Mouse (Mus musculus) C2C12 (cell line): Measurements from ENCODE around the gene Faim2. TPM values are rescaled to one million over a fixed set of nuclear protein-coding genes. Genes with fewer than 3 reads are reported as not detected.

ENCODE experiments used
- H3K27me3 ChIP-seq: one replicate; pipeline ENCODE4 v1.6.1; 2011; ENCODE audit not compliant: control insufficient read depth, insufficient read depth, insufficient read length
- H3K36me3 ChIP-seq: one replicate; pipeline ENCODE4 v1.6.1; 2011; ENCODE audit not compliant: control insufficient read depth, insufficient read depth
- H3K4me3 ChIP-seq: one replicate; pipeline ENCODE4 v1.5.1; 2011; ENCODE audit warnings: mild to moderate bottlenecking, control low read depth; ENCODE audit not compliant: poor library complexity, insufficient read depth, severe bottlenecking
- H3K79me2 ChIP-seq: one replicate; pipeline ENCODE4 v1.6.1; 2011; ENCODE audit not compliant: control insufficient read depth, insufficient read depth
- H3K79me3 ChIP-seq: one replicate; pipeline ENCODE4 v1.6.1; 2011; ENCODE audit warnings: low read depth, control low read depth
- H3ac ChIP-seq: one replicate; pipeline ENCODE3; 2011; ENCODE audit warnings: low read depth; ENCODE audit not compliant: control insufficient read depth, insufficient read length
- CEBPB ChIP-seq: IDR thresholded peaks from one replicate; pipeline ENCODE4 v1.6.1; 2011; ENCODE audit warnings: low read depth, mild to moderate bottlenecking, control low read depth, moderate library complexity
- CTCF ChIP-seq: IDR thresholded peaks from one replicate; pipeline ENCODE4 v1.5.1; 2011; ENCODE audit not compliant: control insufficient read depth, insufficient read depth, insufficient read length
- FOSL1 ChIP-seq: IDR thresholded peaks from one replicate; pipeline ENCODE4 v1.8.0; 2011; ENCODE audit warnings: mild to moderate bottlenecking, low read length; ENCODE audit not compliant: poor library complexity, insufficient read depth, severe bottlenecking
- MAX ChIP-seq: IDR thresholded peaks from one replicate; pipeline ENCODE4 v1.6.1; 2011; ENCODE audit warnings: mild to moderate bottlenecking, control low read depth
- MYOD1 ChIP-seq: IDR thresholded peaks from one replicate; pipeline ENCODE4 v1.6.1; 2011; ENCODE audit warnings: low read depth; ENCODE audit not compliant: control insufficient read depth, insufficient read length
- MYOG ChIP-seq: IDR thresholded peaks from one replicate; pipeline ENCODE4 v1.6.1; 2011; ENCODE audit not compliant: control insufficient read depth, insufficient read length; ENCODE audit errors: extremely low read depth
- USF1 ChIP-seq: IDR thresholded peaks from one replicate; pipeline ENCODE4 v1.6.1; 2011; ENCODE audit warnings: low read depth, mild to moderate bottlenecking, control low read depth, moderate library complexity
- long read RNA-seq, 2 experiments: library from polyadenylated mRNA; unstranded; transcript quantifications; one replicate each; pipeline ENCODE4 v2.0.0; 2019 to 2020
- polyA plus RNA-seq: library from polyadenylated mRNA; unstranded; fragments of >200 nt; fragmentation: generic; extraction: Trizol; gene quantifications from one replicate; pipeline ENCODE4 v1.2.1, GENCODE M21; 2012; ENCODE audit warnings: missing spikeins

Gene Faim2
- 0.68 TPM for polyA plus RNA-seq
- long read RNA-seq, experiment 1, full-length matches to known transcripts = 2 of 2 reads
- long read RNA-seq, experiment 1, partial matches to known transcripts = 0 of 2 reads
- long read RNA-seq, experiment 1, other reads (novel, unspliced or antisense) = 0 of 2 reads
- long read RNA-seq, experiment 2, partial matches to known transcripts = 1 of 1 reads
- long read RNA-seq, experiment 2, other reads (novel, unspliced or antisense) = 0 of 1 reads

DNA sequence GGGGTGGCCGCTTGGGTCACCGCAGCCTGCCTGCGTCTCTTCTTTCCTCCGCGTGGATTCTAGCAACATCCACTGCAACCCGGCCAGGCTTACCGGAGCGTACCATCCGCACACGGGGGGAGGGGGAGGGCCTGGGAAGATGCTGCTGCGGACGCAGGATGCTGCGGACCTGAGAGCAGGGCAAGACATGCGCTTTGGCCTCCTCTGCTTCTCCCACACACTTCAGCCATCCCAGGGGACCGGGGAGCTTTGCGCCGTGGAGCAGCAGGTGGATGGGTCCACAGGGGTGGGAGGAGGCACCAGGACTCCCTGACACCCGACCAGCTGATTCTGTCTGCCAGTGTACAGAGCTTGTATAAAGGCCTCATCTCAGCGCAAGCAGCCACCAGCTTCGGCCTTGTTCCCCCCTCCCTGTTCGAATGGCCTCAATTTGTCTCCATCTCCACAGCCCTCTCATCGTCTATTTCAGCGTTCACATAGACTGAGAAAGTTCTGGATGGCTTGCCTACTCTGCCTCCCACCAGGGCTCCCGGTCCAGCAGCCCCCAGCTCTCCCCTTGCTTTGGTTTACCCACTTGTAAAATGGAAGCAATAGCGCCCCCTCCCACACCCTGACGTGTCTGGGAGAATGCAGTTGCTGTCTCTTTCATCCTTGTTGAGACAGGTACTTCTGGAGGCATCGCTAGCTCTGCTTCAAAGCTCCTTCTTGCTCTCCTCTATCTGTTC, at the start of gene Faim2:
Faim2 (minus strand) TSS at position 537 of the 725 bp plus-strand sequence.
- no peaks in the 10 kb centered on the region for H3K79me3 ChIP-seq
- no peaks in the 10 kb centered on the region for H3K79me2 ChIP-seq
- no peaks in the 10 kb centered on the region for H3K36me3 ChIP-seq
- TF ChIP-seq MYOD1 (no peak), USF1 (no peak)
- H3K4me3 ChIP-seq = no peak within 1 kb of the TSS
- H3ac ChIP-seq = no peak within 1 kb of the TSS
- H3K27me3 ChIP-seq = no peaks in the 10 kb centered on the region

- no peaks in the 10 kb centered on the region for H3K79me2 ChIP-seq
- H3K27me3 ChIP-seq = no peaks in the 10 kb centered on the region
- H3K4me3 ChIP-seq = no peak overlapping the region
- H3ac ChIP-seq = no peak overlapping the region
- no peak for TF ChIP-seq USF1
- no peaks in the 10 kb centered on the region for H3K79me3 ChIP-seq
- no peaks in the 10 kb centered on the region for H3K36me3 ChIP-seq
These were observed 41.2 kb upstream of the Faim2 start for GRCm38 (mm10) chr15:99569123-99569522.

DNA sequence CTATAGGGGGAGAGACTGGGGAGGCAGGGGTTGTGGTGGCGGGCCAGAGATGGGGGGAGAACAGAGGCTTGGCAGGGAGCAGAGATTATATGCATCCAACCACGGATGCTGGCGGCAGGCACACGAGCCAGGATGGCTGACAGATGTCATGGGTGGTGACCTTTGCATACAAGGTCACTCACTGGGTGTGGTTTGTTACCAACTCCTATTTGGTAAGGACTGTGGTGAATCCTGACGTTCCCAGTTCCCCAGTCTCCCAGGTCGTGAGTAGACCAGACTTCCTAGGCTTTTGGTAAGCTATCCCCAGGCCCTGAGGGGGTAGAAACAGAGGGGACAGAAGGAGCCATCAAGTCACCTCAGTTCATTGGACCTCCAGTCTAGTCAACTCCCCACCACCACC, 40.7 kb upstream of the Faim2 start:
- TF ChIP-seq CEBPB (no peak), MAX (no peak), CTCF (no peak), MYOD1 (no peak), MYOG (no peak), USF1 (no peak), FOSL1 (no peak)
- Histone ChIP-seq H3K4me3 (no peak overlapping the region), H3K79me3 (no peaks in the 10 kb centered on the region)

DNA sequence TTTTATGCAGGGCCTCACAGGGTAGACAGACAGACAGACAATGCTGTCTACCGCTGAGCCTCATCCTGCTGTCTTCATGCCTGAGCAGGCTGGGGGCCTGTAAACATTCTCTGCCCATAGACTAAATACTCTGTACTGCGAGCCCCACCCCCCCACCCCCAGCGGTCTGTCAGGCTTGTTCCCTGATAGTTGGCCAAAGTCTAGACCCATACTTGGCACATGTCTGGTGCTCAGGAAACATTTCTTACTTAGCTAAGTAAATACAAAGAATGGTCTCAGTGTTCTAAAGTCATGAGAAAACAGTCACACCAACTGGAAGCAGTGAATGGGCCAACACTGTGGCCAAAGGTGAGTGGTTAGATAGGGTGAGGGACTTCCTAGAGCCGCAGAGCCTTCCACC, 39.4 kb upstream of the Faim2 start:
- no peaks in the 10 kb centered on the region for H3K79me3 ChIP-seq
- TF ChIP-seq USF1 = no peak
- no peak for TF ChIP-seq FOSL1
- no peak for TF ChIP-seq MYOD1
- no peak for TF ChIP-seq CTCF
- no peak for TF ChIP-seq CEBPB
- no peak for TF ChIP-seq MYOG
- no peak for TF ChIP-seq MAX
- H3K27me3 ChIP-seq = no peaks in the 10 kb centered on the region
- no peak overlapping the region for H3ac ChIP-seq
- H3K4me3 ChIP-seq = no peak overlapping the region
- H3K79me2 ChIP-seq = no peaks in the 10 kb centered on the region
- no peaks in the 10 kb centered on the region for H3K36me3 ChIP-seq

More for the DNA sequence above, 40.7 kb upstream of the Faim2 start:
- H3ac ChIP-seq = no peak overlapping the region
- no peaks in the 10 kb centered on the region for H3K27me3 ChIP-seq
- no peaks in the 10 kb centered on the region for H3K79me2 ChIP-seq
- H3K36me3 ChIP-seq = no peaks in the 10 kb centered on the region

DNA sequence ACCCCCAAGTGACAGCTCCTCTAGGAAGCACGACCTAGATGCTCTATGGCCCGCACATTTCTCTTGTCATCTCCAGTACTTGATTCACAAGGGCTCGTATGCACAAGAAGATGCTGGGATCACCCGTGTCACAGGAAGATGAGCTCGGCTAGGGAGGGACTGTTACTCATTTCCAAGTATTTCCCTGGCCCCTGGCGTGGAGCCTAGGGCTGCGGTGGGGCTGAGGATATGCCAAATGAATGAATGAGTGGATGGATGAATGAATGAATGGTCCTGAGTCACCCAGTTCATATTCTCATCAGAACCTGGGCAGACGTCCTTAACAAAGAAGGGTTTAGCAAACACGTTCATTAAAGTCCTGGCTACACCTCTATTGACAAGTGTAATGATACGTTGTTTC, 32.3 kb upstream of the Faim2 start:
- no peaks in the 10 kb centered on the region for H3K36me3 ChIP-seq
- H3ac ChIP-seq = no peak overlapping the region
- no peak overlapping the region for H3K4me3 ChIP-seq
- H3K27me3 ChIP-seq = no peaks in the 10 kb centered on the region
- H3K79me3 ChIP-seq = no peaks in the 10 kb centered on the region
- H3K79me2 ChIP-seq = no peaks in the 10 kb centered on the region
- TF ChIP-seq MYOD1 = no peak
- no peak for TF ChIP-seq FOSL1
- TF ChIP-seq MYOG = no peak
- TF ChIP-seq USF1 = no peak
- no peak for TF ChIP-seq MAX
- TF ChIP-seq CEBPB = no peak
- TF ChIP-seq CTCF = no peak

DNA sequence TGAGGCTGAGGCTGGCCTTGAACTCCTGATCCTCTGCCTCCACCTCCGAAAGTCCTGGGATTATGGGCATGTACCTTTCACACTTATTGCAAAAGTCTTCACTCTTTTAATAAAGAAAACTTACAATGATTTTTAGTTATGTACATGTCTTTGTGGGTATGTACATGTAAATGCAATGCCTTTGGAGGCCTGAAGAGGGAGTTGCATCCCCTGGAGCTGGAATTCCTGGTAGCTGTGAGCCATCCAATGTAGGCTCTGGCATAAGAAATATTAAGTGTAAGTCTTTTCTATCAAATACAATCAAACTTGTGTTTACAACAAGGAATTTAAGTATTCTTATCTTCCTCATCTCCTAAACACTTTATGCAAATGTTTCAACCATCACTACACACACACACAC, 31.0 kb upstream of the Faim2 start:
- TF ChIP-seq MYOG (no peak), FOSL1 (no peak), MAX (no peak), CTCF (no peak), CEBPB (no peak), USF1 (no peak), MYOD1 (no peak)
- no peaks in the 10 kb centered on the region for H3K79me3 ChIP-seq
- H3K36me3 ChIP-seq = no peaks in the 10 kb centered on the region
- no peaks in the 10 kb centered on the region for H3K27me3 ChIP-seq
- no peaks in the 10 kb centered on the region for H3K79me2 ChIP-seq
- no peak overlapping the region for H3K4me3 ChIP-seq
- no peak overlapping the region for H3ac ChIP-seq
